Mouse (Mus musculus) hindbrain, embryonic 13.5 days (tissue): ENCODE results near the gene Adrb1. TPM values are rescaled to one million over a fixed set of nuclear protein-coding genes. Genes with fewer than 3 reads are reported as not detected.

Experiments used
- ATAC-seq: fragments of 200-750 bp; cut with Nextera tagmentation; 2 replicates; pipeline ENCODE4 v1.8.0; 2017; ENCODE audit warnings: moderate TSS enrichment; ENCODE audit not compliant: low FRiP score
- H3K27ac ChIP-seq: fragments of 300-500 bp; sonication (generic); 2 replicates; pipeline ENCODE4 v1.5.1; 2015; ENCODE audit warnings: inconsistent platforms, mild to moderate bottlenecking, moderate library complexity
- H3K27me3 ChIP-seq: fragments of 300-500 bp; sonication (generic); 2 replicates; pipeline ENCODE4 v1.6.1; 2015; ENCODE audit warnings: mild to moderate bottlenecking, inconsistent platforms
- H3K36me3 ChIP-seq: fragments of 300-500 bp; sonication (generic); 2 replicates; pipeline ENCODE4 v1.6.1; 2015; ENCODE audit warnings: mild to moderate bottlenecking, inconsistent platforms
- H3K4me1 ChIP-seq: fragments of 300-500 bp; sonication (generic); replicated peaks from 2 replicates; pipeline ENCODE4 v1.6.1; 2015; ENCODE audit warnings: inconsistent platforms
- H3K4me2 ChIP-seq: fragments of 300-500 bp; sonication (generic); 2 replicates; pipeline ENCODE4 v1.6.1; 2015; ENCODE audit warnings: inconsistent platforms, mild to moderate bottlenecking, moderate library complexity
- H3K4me3 ChIP-seq: fragments of 300-500 bp; sonication (generic); 2 replicates; pipeline ENCODE4 v1.5.1; 2015; ENCODE audit warnings: mild to moderate bottlenecking, inconsistent platforms
- H3K9ac ChIP-seq: fragments of 300-500 bp; sonication (generic); 2 replicates; pipeline ENCODE4 v1.6.1; 2015; ENCODE audit warnings: mild to moderate bottlenecking, inconsistent platforms
- H3K9me3 ChIP-seq: fragments of 300-500 bp; sonication (generic); 2 replicates; pipeline ENCODE4 v1.6.1; 2016; ENCODE audit warnings: inconsistent platforms
- WGBS: fragments of 180-500 bp; shearing (Covaris S2); methylation state at CpG from one replicate; pipeline ENCODE4 v1.1.7; 2015; 5-methylcytosine and 5-hydroxymethylcytosine counted together
- polyA plus RNA-seq: library from polyadenylated mRNA; unstranded; fragments of >200 nt; fragmentation: Nextera tagmentation; extraction: Ambion mirVana; gene quantifications from 2 replicates; pipeline ENCODE4 v1.2.1, GENCODE M21; 2015

The Adrb1 gene
- polyA plus RNA-seq, 1 experiment from 2014 or later, result 0.44 TPM

DNA sequence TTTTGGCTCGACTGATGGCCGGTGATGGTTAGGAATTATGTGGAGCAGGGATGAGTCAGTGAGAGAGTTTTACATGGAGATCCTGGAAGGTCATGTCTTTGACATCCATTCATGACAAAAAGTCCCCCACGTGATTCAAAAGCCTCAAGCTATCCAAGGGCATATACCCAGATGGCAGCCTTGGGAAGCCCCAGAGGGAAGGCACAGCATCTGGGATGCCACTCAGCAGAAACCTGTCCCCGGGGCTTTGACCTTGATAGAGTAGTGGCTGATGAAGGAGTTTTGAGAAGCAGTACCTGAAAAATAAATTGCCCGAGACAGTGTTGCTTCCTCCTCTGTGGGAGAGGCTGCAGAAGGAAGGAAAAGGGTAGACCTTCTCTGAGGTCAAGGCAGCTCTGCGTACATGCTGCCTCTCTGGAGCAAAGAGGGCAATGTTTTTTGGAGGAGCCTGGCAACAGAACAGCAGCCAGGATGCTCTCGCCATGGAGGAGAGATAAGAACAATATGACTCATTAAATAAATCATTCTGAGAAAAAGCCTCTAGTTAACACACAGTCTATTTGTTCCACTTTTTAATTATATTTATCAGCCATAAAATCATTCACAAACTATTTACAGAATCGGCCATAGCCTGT is 38.4 kb downstream of the Adrb1 start:
- ATAC-seq, result no peak
- Histone ChIP-seq H3K36me3 (no peaks in the 10 kb centered on the region), H3K27me3 (no peaks in the 10 kb centered on the region), H3K4me2 (no peak overlapping the region), H3K4me3 (no peak overlapping the region), H3K4me1 (no peaks in the 10 kb centered on the region), H3K9me3 (no peaks in the 10 kb centered on the region), H3K27ac (no peak overlapping the region), H3K9ac (no peak overlapping the region)
- WGBS, result 90% methylated on average over 8 of the region's 8 CpGs

DNA sequence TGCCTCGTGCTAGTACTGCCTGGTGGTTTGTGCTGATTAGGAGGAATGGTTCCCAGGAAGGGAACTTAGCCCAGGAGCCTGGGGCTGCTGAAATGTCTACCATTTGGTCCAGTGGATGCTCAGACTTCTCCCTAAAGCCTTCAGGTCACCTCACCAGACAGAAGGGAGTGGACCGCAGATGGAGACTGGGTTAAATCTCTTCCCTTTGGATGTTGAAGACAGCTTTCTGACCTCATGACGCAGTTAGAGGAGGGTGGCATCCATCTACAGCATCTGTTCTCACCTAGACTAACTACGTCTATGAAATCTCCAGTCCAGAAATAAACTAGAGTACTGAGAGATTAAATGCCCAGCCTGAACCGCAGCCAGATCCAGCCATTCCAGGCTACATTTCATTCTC is 39.1 kb downstream of the Adrb1 start:
- no peak for ATAC-seq
- Histone ChIP-seq H3K27me3 (no peaks in the 10 kb centered on the region), H3K9ac (no peak overlapping the region), H3K4me2 (no peak overlapping the region), H3K36me3 (no peaks in the 10 kb centered on the region), H3K4me1 (no peaks in the 10 kb centered on the region), H3K9me3 (no peaks in the 10 kb centered on the region), H3K4me3 (no peak overlapping the region), H3K27ac (no peak overlapping the region)
- 91% methylated on average over 5 of the region's 5 CpGs for WGBS

- Histone ChIP-seq H3K36me3 (no peaks in the 10 kb centered on the region), H3K4me1 (no peaks in the 10 kb centered on the region), H3K27me3 (no peaks in the 10 kb centered on the region), H3K9ac (no peak overlapping the region), H3K4me3 (no peak overlapping the region), H3K9me3 (no peaks in the 10 kb centered on the region), H3K4me2 (no peak overlapping the region), H3K27ac (no peak overlapping the region)
- no peak for ATAC-seq
- WGBS, result 91% methylated on average over 2 of the region's 2 CpGs
These were observed 39.7 kb downstream of the Adrb1 start for GRCm38 (mm10) chr19:56761727-56762126.

DNA sequence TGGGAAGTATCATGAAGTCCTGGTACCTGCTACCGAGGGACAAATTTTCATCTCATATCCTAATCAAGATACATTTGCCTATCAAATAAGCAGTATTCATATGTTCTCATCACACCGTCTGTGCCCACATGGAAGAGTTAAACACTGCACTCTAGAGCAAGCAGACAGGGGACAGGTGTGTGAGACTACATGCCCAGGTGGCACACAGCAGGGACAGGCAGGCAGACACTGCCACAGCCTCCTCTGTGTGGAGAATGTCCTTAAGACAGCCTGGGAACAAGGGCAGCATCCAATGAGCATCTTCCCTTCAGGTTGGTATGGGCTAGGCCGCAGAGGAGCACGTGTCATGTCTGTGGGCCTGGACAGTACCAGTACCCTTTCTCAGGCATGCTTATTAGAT is 40.7 kb downstream of the Adrb1 start:
- no peak overlapping the region for H3K4me3 ChIP-seq
- H3K9me3 ChIP-seq, result no peaks in the 10 kb centered on the region
- no peak overlapping the region for H3K9ac ChIP-seq
- no peaks in the 10 kb centered on the region for H3K4me1 ChIP-seq
- H3K27me3 ChIP-seq, result no peaks in the 10 kb centered on the region
- ATAC-seq, result no peak
- WGBS, result 92% methylated on average over 4 of the region's 4 CpGs
- no peaks in the 10 kb centered on the region for H3K36me3 ChIP-seq
- H3K4me2 ChIP-seq, result no peak overlapping the region
- no peak overlapping the region for H3K27ac ChIP-seq

- WGBS, result 92% methylated on average over 9 of the region's 9 CpGs
- H3K4me2 ChIP-seq, result no peak overlapping the region
- no peak for ATAC-seq
- H3K27ac ChIP-seq, result no peak overlapping the region
- no peaks in the 10 kb centered on the region for H3K27me3 ChIP-seq
- no peak overlapping the region for H3K9ac ChIP-seq
- no peaks in the 10 kb centered on the region for H3K36me3 ChIP-seq
- no peaks in the 10 kb centered on the region for H3K9me3 ChIP-seq
- H3K4me1 ChIP-seq, result no peaks in the 10 kb centered on the region
- H3K4me3 ChIP-seq, result no peak overlapping the region
These were observed 47.0 kb downstream of the Adrb1 start for GRCm38 (mm10) chr19:56769024-56769423.

DNA sequence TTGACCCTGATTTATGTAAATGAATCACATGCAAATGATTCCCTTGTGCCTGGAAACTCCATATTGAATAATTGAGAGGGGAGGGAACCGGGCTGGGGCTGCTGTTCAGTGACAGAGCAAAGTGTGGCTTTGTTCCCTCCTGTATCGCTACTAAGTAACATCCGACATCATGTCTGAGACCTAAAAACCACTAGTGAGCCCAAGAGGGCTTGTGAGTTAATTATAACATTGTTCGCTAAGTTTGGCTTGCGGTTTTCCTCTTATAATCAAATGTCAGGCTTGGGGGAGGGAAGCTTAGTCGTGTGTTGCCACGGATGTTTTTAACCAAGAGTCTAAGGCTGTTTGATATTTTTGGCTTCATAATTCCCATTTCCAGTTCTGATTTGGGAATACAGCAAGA is 50.2 kb downstream of the Adrb1 start:
- no peak for ATAC-seq
- H3K27me3 ChIP-seq, result peaks cover 27% of the 10 kb centered on the region
- H3K4me3 ChIP-seq, result no peak overlapping the region
- H3K4me2 ChIP-seq, result no peak overlapping the region
- peaks cover 10% of the 10 kb centered on the region for H3K4me1 ChIP-seq
- H3K36me3 ChIP-seq, result no peaks in the 10 kb centered on the region
- H3K9ac ChIP-seq, result no peak overlapping the region
- H3K27ac ChIP-seq, result no peak overlapping the region
- 76% methylated on average over 7 of the region's 7 CpGs for WGBS
- H3K9me3 ChIP-seq, result no peaks in the 10 kb centered on the region

- Histone ChIP-seq H3K4me2 (no peak overlapping the region), H3K36me3 (no peaks in the 10 kb centered on the region), H3K27ac (no peak overlapping the region), H3K9me3 (no peaks in the 10 kb centered on the region), H3K4me1 (peaks cover 10% of the 10 kb centered on the region), H3K4me3 (no peak overlapping the region), H3K9ac (no peak overlapping the region), H3K27me3 (peaks cover 35% of the 10 kb centered on the region)
- WGBS, result 35% methylated on average over 10 of the region's 10 CpGs
- ATAC-seq, result no peak
These were observed 51.5 kb downstream of the Adrb1 start for GRCm38 (mm10) chr19:56773393-56773971.

- Histone ChIP-seq H3K9ac (no peak overlapping the region), H3K27ac (no peak overlapping the region), H3K4me3 (no peak overlapping the region), H3K4me1 (peaks cover 10% of the 10 kb centered on the region), H3K9me3 (no peaks in the 10 kb centered on the region), H3K36me3 (no peaks in the 10 kb centered on the region), H3K4me2 (no peak overlapping the region), H3K27me3 (peaks cover 35% of the 10 kb centered on the region)
- no peak for ATAC-seq
- 77% methylated on average over 9 of the region's 9 CpGs for WGBS
These were observed 52.5 kb downstream of the Adrb1 start for GRCm38 (mm10) chr19:56774408-56774962.

- Histone ChIP-seq H3K27me3 (peaks cover 35% of the 10 kb centered on the region), H3K9ac (peak overlapping the region; percentile 43; the same call in 1 of the 2 replicates), H3K27ac (no peak overlapping the region), H3K4me3 (peak overlapping the region; percentile 27), H3K9me3 (no peaks in the 10 kb centered on the region), H3K4me2 (peak overlapping the region; percentile 50), H3K4me1 (peaks cover 10% of the 10 kb centered on the region), H3K36me3 (no peaks in the 10 kb centered on the region)
- WGBS, result 39% methylated on average over 24 of the region's 24 CpGs
- peak; percentile 10; the same call in 1 of the 2 replicates for ATAC-seq
These were observed 53.2 kb downstream of the Adrb1 start for GRCm38 (mm10) chr19:56774971-56775892.

- 0 out of 2 replicates have a peak, but pooled peaks have one; percentile 10 for ATAC-seq
- Histone ChIP-seq H3K9me3 (no peaks in the 10 kb centered on the region), H3K9ac (peak overlapping the region; percentile 43), H3K27me3 (peaks cover 35% of the 10 kb centered on the region), H3K4me3 (peak overlapping the region; percentile 27), H3K27ac (no peak overlapping the region), H3K4me2 (peak overlapping the region; percentile 50), H3K4me1 (peaks cover 10% of the 10 kb centered on the region), H3K36me3 (no peaks in the 10 kb centered on the region)
- WGBS, result 8% methylated on average over 18 of the region's 18 CpGs
These were observed 54.1 kb downstream of the Adrb1 start for GRCm38 (mm10) chr19:56775893-56776718.

DNA sequence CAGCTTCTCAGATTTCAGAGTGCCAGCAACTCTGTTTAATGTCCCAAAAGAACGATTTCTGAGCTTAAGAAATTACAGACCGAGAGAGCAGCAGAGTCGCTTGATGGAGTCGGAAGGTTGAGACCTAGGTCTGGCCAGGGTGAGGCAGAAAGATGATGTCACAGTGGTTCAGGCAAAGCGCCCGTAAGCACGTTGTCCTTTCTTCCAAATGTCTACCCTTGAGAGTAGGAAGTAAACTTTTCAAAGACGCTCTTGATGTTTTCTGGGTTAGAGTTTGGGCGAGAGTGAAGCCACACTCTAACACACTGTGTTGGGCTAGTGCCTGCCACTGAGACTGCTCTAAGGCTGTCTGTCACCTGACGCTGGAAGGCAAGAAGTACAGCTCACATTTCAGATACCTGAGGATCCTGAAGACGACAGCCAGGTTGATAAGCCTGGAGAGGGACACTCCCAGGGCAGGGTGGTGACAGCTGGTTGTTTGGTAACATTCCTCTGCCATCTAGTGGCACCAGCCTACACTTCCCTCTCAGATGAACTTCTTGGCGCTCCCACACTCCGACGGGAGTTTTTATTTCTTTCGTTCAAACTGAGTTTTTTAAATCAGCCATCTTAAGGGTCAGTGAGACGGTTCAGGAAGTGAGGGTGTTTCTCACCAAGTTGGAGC is 54.9 kb downstream of the Adrb1 start:
- Histone ChIP-seq H3K27ac (no peak overlapping the region), H3K9me3 (no peaks in the 10 kb centered on the region), H3K36me3 (no peaks in the 10 kb centered on the region), H3K4me2 (no peak overlapping the region), H3K9ac (no peak overlapping the region), H3K4me1 (peaks cover 10% of the 10 kb centered on the region), H3K27me3 (peaks cover 35% of the 10 kb centered on the region), H3K4me3 (no peak overlapping the region)
- WGBS, result 49% methylated on average over 16 of the region's 16 CpGs
- ATAC-seq, result no peak
